Mouse (Mus musculus) MEL (cell line): ENCODE results near the gene Spin2f.
"Not testable (repeated sequence)": the region's sequence is repeated elsewhere in the genome, so short reads cannot be mapped to it uniquely, and the experiment has no call there.

ENCODE experiments used
- CTCF ChIP-seq, 3 experiments: IDR thresholded peaks in 2 of 3; conservative IDR thresholded peaks in 1 of 3; 2 replicates each; pipeline ENCODE4 v1.5.1; 2011 to 2012; ENCODE audit warnings: low read length in 3 of 3, low read depth in 2 of 3, mild to moderate bottlenecking in 2 of 3, improper control_type of control experiment in 1 of 3, inconsistent platforms in 1 of 3, mixed read lengths in 1 of 3, moderate library complexity in 1 of 3; ENCODE audit not compliant: control insufficient read depth in 1 of 3, insufficient read depth in 1 of 3, poor library complexity in 1 of 3, severe bottlenecking in 1 of 3
- EP300 ChIP-seq, 2 experiments: IDR thresholded peaks; 2 replicates each; pipeline ENCODE4 v1.6.1; 2011; ENCODE audit warnings: improper control_type of control experiment in 2 of 2, low read length in 2 of 2, low read depth in 1 of 2, mild to moderate bottlenecking in 1 of 2
- HCFC1 ChIP-seq: IDR thresholded peaks from 2 replicates; pipeline ENCODE4 v1.6.1; 2012; ENCODE audit warnings: low read depth, mild to moderate bottlenecking, inconsistent platforms, low read length, improper control_type of control experiment, moderate library complexity
- MAFK ChIP-seq: IDR thresholded peaks from 2 replicates; pipeline ENCODE4 v1.6.1; 2011; ENCODE audit warnings: low read depth, mild to moderate bottlenecking, low read length, improper control_type of control experiment, borderline replicate concordance
- MAZ ChIP-seq: IDR thresholded peaks from 2 replicates; pipeline ENCODE4 v1.6.1; 2012; ENCODE audit warnings: low read depth, mild to moderate bottlenecking, inconsistent platforms, low read length, improper control_type of control experiment
- MEF2A ChIP-seq: IDR thresholded peaks from 2 replicates; pipeline ENCODE4 v1.6.1; 2014; ENCODE audit warnings: low read depth, mild to moderate bottlenecking, inconsistent platforms, low read length, improper control_type of control experiment; ENCODE audit not compliant: poor library complexity, insufficient replicate concordance, severe bottlenecking; ENCODE audit errors: extremely low read depth
- NELFE ChIP-seq: IDR thresholded peaks from 2 replicates; pipeline ENCODE4 v1.6.1; 2011; ENCODE audit warnings: low read depth, low read length, improper control_type of control experiment
- POLR2A ChIP-seq, 2 experiments: IDR thresholded peaks; 2 replicates each; pipeline ENCODE4 v1.6.1; 2011 to 2012; ENCODE audit warnings: low read length in 2 of 2, mild to moderate bottlenecking in 2 of 2, control low read depth in 1 of 2, improper control_type of control experiment in 1 of 2, low read depth in 1 of 2, moderate library complexity in 1 of 2; ENCODE audit not compliant: control insufficient read depth in 1 of 2, insufficient read depth in 1 of 2, poor library complexity in 1 of 2

GRCm38 (mm10) chrX:31241754-31242153, 11.9 kb upstream of the Spin2f start:
- not testable (repeated sequence) for TF ChIP-seq POLR2A (IDR thresholded peaks at IDR 0.05; ENCODE audit: control insufficient read depth in 1 of 2, insufficient read depth in 1 of 2, low read depth in 1 of 2, low read length in 2 of 2, poor library complexity in 1 of 2); CTCF (IDR thresholded peaks at IDR 0.05 in 2 of 3, conservative IDR thresholded peaks at IDR 0.05 in 1 of 3; ENCODE audit: control insufficient read depth in 1 of 3, insufficient read depth in 1 of 3, low read depth in 2 of 3, low read length in 3 of 3, poor library complexity in 1 of 3, severe bottlenecking in 1 of 3); MEF2A; EP300 (IDR thresholded peaks at IDR 0.05; ENCODE audit: low read depth in 1 of 2, low read length in 2 of 2); MAFK; HCFC1; NELFE; MAZ
